Mouse (Mus musculus): Measurements from ENCODE around the gene St6galnac3.

Gene St6galnac3

GRCm38 (mm10) chr3:153238381-153238780 lies 486.6 kb downstream of the St6galnac3 start:
- peak; percentile 85 to 91 for DNase-seq (ENCODE audit: low spot score in 2 of 2)

- DNase-seq (ENCODE audit: low spot score in 2 of 2): peak in 1 of 2 experiments; percentile 29
Measured at GRCm38 (mm10) chr3:153236262-153236661, 488.7 kb downstream of the St6galnac3 start.

- DNase-seq (ENCODE audit: low spot score in 2 of 2): no peak
Measured at GRCm38 (mm10) chr3:153222611-153223402, 502.2 kb downstream of the St6galnac3 start.

GRCm38 (mm10) chr3:153219391-153219790 lies 505.6 kb downstream of the St6galnac3 start:
- no peak for DNase-seq (ENCODE audit: low spot score in 2 of 2)

DNA sequence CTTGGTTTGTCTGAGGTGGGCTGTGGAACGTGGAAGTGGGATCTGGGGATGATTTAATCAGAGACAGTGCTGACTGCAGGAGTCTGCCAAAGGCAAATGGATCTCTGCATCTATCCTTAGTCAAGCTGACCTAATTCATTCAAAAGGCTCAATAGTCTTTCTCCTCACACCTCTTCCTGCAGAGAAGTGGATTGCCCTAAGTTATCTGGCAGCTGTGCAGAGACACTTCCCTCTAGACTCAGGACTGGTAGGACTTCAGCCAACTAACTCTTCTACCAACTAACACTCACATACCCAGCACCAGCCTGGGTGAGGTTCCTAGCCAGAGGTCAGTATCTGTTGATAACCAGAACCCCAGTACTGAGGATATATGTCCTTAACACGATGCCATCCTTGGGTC lies 516.8 kb downstream of the St6galnac3 start:
- DNase-seq (ENCODE audit: low spot score in 2 of 2): no peak

GRCm38 (mm10) chr3:153204046-153204445 lies 520.9 kb downstream of the St6galnac3 start:
- DNase-seq (ENCODE audit: low spot score in 2 of 2): peak in 1 of 2 experiments; percentile 42

- peak in 1 of 2 experiments; percentile 39 for DNase-seq (ENCODE audit: low spot score in 2 of 2)
Measured at GRCm38 (mm10) chr3:153201835-153202234, 523.1 kb downstream of the St6galnac3 start.

DNA sequence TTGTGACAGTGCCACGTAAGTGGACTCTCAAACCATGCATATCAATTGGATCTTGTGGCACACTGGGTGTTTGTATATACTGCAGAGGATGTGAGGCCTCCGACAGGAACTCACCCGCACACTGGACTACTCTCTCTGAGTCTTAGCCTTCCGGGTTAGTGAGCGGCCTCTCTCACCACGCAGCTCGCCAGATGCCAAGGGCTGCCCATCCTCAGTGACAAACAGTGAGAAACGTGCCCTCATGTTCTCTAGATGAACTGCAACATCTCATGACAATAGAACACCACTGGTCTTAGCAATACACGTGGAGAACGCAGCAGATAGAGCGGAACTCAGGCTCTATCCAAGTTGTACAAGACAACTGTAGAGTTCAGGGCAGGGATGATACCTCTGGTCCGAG lies 524.2 kb downstream of the St6galnac3 start:
- DNase-seq (ENCODE audit: low spot score in 2 of 2): no peak

- no peak for DNase-seq (ENCODE audit: low spot score in 2 of 2)
Measured at GRCm38 (mm10) chr3:153200076-153200475, 524.9 kb downstream of the St6galnac3 start.

- no peak for DNase-seq (ENCODE audit: low spot score in 2 of 2)
Measured at GRCm38 (mm10) chr3:153199251-153199650, 525.7 kb downstream of the St6galnac3 start.

GRCm38 (mm10) chr3:153198514-153198913 lies 526.5 kb downstream of the St6galnac3 start:
- no peak for DNase-seq (ENCODE audit: low spot score in 2 of 2)

GRCm38 (mm10) chr3:153193025-153193424 lies 531.9 kb downstream of the St6galnac3 start:
- no peak for DNase-seq (ENCODE audit: low spot score in 2 of 2)

GRCm38 (mm10) chr3:153190742-153191141 lies 534.2 kb downstream of the St6galnac3 start:
- DNase-seq (ENCODE audit: low spot score in 2 of 2): no peak

- DNase-seq (ENCODE audit: low spot score in 2 of 2): no peak
Measured at GRCm38 (mm10) chr3:153189685-153190467, 535.1 kb downstream of the St6galnac3 start.

GRCm38 (mm10) chr3:153188224-153188623 lies 536.8 kb downstream of the St6galnac3 start:
- DNase-seq (ENCODE audit: low spot score in 2 of 2): no peak

- DNase-seq (ENCODE audit: low spot score in 2 of 2): no peak
Measured at GRCm38 (mm10) chr3:153185117-153185516, 539.9 kb downstream of the St6galnac3 start.

DNA sequence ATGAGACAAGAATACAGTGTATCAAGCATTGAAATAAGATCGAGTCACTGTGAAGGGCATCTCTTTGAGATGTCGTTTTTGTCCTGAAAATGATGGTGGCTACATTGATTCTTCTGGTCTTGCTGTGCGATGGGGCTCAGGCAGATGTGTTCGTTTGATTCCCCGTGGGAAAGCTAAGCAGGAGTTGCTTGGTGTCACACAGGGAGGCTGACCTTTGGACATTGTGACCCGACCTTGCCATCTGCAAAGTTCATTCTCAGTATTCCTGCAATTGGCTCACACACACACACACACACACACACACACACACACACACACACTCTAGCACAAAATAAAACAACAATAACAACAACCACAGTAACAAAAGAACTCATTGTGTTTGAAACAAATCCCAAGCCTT lies 543.7 kb downstream of the St6galnac3 start:
- DNase-seq (ENCODE audit: low spot score in 2 of 2): no peak

- no peak for DNase-seq (ENCODE audit: low spot score in 2 of 2)
Measured at GRCm38 (mm10) chr3:153176749-153177148, 548.2 kb downstream of the St6galnac3 start.

- no peak for DNase-seq (ENCODE audit: low spot score in 2 of 2)
Measured at GRCm38 (mm10) chr3:153176325-153176724, 548.6 kb downstream of the St6galnac3 start.

GRCm38 (mm10) chr3:153174336-153175033 lies 550.5 kb downstream of the St6galnac3 start:
- no peak for DNase-seq (ENCODE audit: low spot score in 2 of 2)

- DNase-seq (ENCODE audit: low spot score in 2 of 2): no peak
Measured at GRCm38 (mm10) chr3:153173567-153173966, 551.4 kb downstream of the St6galnac3 start.

DNA sequence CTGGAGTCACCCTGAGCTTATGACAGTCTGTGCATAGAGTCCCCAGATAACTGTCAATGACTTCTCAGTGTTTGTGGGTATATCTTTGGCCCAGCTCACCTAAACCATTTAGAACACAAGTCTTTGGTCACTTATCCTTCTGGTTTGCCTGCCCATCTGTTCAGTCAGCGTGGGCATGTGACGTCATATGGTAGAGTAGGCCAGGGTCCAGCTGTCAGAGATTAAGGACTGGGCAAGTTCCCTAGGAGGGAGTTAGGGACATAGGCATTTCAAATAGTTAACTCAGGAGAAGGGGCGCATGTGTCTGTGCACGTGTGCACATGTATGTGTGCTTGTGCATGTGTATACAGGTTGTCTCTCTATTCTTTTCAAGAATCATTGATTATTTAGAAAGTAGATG lies 554.8 kb downstream of the St6galnac3 start:
- DNase-seq (ENCODE audit: low spot score in 2 of 2): no peak
